Mouse (Mus musculus) heart, embryonic 15.5 days (tissue): ENCODE data around the gene Psmb5. TPM values are rescaled to one million over a fixed set of nuclear protein-coding genes. Genes with fewer than 3 reads are reported as not detected.

Experiments used
- ATAC-seq: fragments of 200-750 bp; cut with Nextera tagmentation; replicated peaks from 2 replicates; pipeline ENCODE4 v1.8.0; 2017; ENCODE audit warnings: low read depth, moderate TSS enrichment; ENCODE audit not compliant: insufficient number of reproducible peaks, insufficient read depth, low FRiP score
- H3K27ac ChIP-seq: fragments of 300-500 bp; sonication (generic); 2 replicates; pipeline ENCODE4 v1.5.1; 2015; ENCODE audit warnings: mild to moderate bottlenecking, inconsistent platforms
- H3K27me3 ChIP-seq: fragments of 300-500 bp; sonication (generic); 2 replicates; pipeline ENCODE4 v1.6.1; 2015; ENCODE audit warnings: inconsistent platforms
- H3K36me3 ChIP-seq: fragments of 300-500 bp; sonication (generic); 2 replicates; pipeline ENCODE4 v1.6.1; 2015; ENCODE audit warnings: mild to moderate bottlenecking, inconsistent platforms
- H3K4me1 ChIP-seq: fragments of 300-500 bp; sonication (generic); replicated peaks from 2 replicates; pipeline ENCODE4 v1.6.1; 2015; ENCODE audit warnings: inconsistent platforms
- H3K4me2 ChIP-seq: fragments of 300-500 bp; sonication (generic); 2 replicates; pipeline ENCODE4 v1.6.1; 2015; ENCODE audit warnings: inconsistent platforms, mild to moderate bottlenecking, moderate library complexity
- H3K4me3 ChIP-seq: fragments of 300-500 bp; sonication (generic); 2 replicates; pipeline ENCODE4 v1.5.1; 2015; ENCODE audit warnings: mild to moderate bottlenecking, inconsistent platforms
- H3K9ac ChIP-seq: fragments of 300-500 bp; sonication (generic); 2 replicates; pipeline ENCODE4 v1.6.1; 2015; ENCODE audit warnings: mild to moderate bottlenecking, inconsistent platforms
- H3K9me3 ChIP-seq: fragments of 300-500 bp; sonication (generic); replicated peaks from 2 replicates; pipeline ENCODE4 v1.6.1; 2016; ENCODE audit warnings: inconsistent platforms
- WGBS: fragments of 180-500 bp; shearing (Covaris S2); methylation state at CpG from one replicate; pipeline ENCODE4 v1.1.7; 2015; ENCODE audit warnings: mixed read lengths; 5-methylcytosine and 5-hydroxymethylcytosine counted together
- microRNA counts: library from miRNA; unstranded; fragments of <30 nt; microRNA quantifications from one replicate; lab custom pipeline; 2016
- microRNA-seq: library from miRNA; unstranded; fragments of <30 nt; microRNA quantifications from one replicate; pipeline ENCODE4, GENCODE M21; 2016
- polyA plus RNA-seq: library from polyadenylated mRNA; unstranded; fragments of >200 nt; fragmentation: Nextera tagmentation; extraction: Ambion mirVana; gene quantifications from 2 replicates; pipeline ENCODE4 v1.2.1, GENCODE M21; 2015

The Psmb5 gene
- polyA plus RNA-seq, 1 experiment from 2014 or later = 294 TPM

DNA sequence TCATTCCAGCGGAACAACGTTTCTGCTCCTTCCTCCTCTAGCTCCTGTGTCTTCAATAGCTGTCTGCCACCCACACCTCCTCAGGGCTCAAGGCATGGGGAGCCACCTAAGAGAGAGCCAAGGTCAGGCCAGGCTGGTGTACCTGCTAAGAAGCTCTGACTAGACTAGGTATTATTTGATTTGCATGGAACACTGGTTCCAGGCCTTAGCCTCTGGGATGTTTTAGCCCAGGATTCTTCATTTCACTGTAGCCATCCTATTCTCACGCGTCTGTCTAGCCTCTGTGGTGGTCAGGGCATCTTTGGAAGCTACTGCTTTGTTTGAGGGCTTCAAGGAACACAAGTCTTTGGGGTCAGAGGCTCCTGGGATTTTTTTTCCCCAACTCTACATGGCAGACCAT is 45.7 kb downstream of the Psmb5 start:
- H3K9ac ChIP-seq = no peak overlapping the region
- H3K4me3 ChIP-seq = no peak overlapping the region
- H3K27ac ChIP-seq = peak overlapping the region; percentile 93
- H3K36me3 ChIP-seq = peaks cover 37% of the 10 kb centered on the region
- peaks cover 59% of the 10 kb centered on the region for H3K4me1 ChIP-seq
- 51% methylated on average over 4 of the region's 4 CpGs for WGBS
- peak overlapping the region; percentile 84 for H3K4me2 ChIP-seq
- no peaks in the 10 kb centered on the region for H3K9me3 ChIP-seq
- ATAC-seq = no peak
- H3K27me3 ChIP-seq = no peaks in the 10 kb centered on the region

GRCm38 (mm10) chr14:54569451-54570392 is 48.1 kb downstream of the Psmb5 start:
- ATAC-seq = no peak
- H3K4me3 ChIP-seq = no peak overlapping the region
- H3K27ac ChIP-seq = peak overlapping the region; percentile 51
- H3K4me2 ChIP-seq = no peak overlapping the region
- no peaks in the 10 kb centered on the region for H3K9me3 ChIP-seq
- H3K36me3 ChIP-seq = peaks cover 39% of the 10 kb centered on the region
- peaks cover 51% of the 10 kb centered on the region for H3K4me1 ChIP-seq
- H3K9ac ChIP-seq = 0 out of 2 replicates have a peak overlapping the region, but pooled peaks have one; percentile 15
- 53% methylated on average over 17 of the region's 17 CpGs for WGBS
- no peaks in the 10 kb centered on the region for H3K27me3 ChIP-seq

- Histone ChIP-seq H3K27me3 (no peaks in the 10 kb centered on the region), H3K9me3 (no peaks in the 10 kb centered on the region), H3K36me3 (peaks cover 39% of the 10 kb centered on the region), H3K9ac (no peak overlapping the region), H3K4me2 (no peak overlapping the region), H3K27ac (peak overlapping the region; percentile 51), H3K4me1 (peaks cover 43% of the 10 kb centered on the region), H3K4me3 (no peak overlapping the region)
- ATAC-seq = no peak
- 68% methylated on average over 15 of the region's 15 CpGs for WGBS
These were observed 49.0 kb downstream of the Psmb5 start for GRCm38 (mm10) chr14:54568694-54569414.

MicroRNA genes within 50 kb of the gene (microRNA counts, 519-probe panel; counts per million panel counts)
- microRNA mmu-miR-686 (lab: Ali Mortazavi, UCI) = not detected

Small RNAs within 50 kb of the gene (microRNA-seq; reads per million reads assigned to microRNA genes)
- gene Mir686 = not detected
- not detected for gene Mir6948

Other genes with a start within 250 kb of the Psmb5 start
- gene Slc7a7, start 200.2 kb downstream of the Psmb5 start, polyA plus RNA-seq = 7.7 and 11.0 TPM in 2 replicates
- 196 and 285 TPM in 2 replicates for gene Mrpl52, start 191.1 kb downstream of the Psmb5 start, polyA plus RNA-seq
- 91.2 and 125 TPM in 2 replicates for gene Mmp14, start 186.4 kb downstream of the Psmb5 start, polyA plus RNA-seq
- 41.9 and 51.6 TPM in 2 replicates for gene Lrp10, start 153.9 kb downstream of the Psmb5 start, polyA plus RNA-seq
- gene Rem2, start 141.9 kb downstream of the Psmb5 start, polyA plus RNA-seq = 1.1 and 1.9 TPM in 2 replicates
- gene Prmt5, start 100.5 kb downstream of the Psmb5 start, polyA plus RNA-seq = 47.4 and 57.4 TPM in 2 replicates
- gene Haus4, start 63.4 kb downstream of the Psmb5 start, polyA plus RNA-seq = 34.0 and 39.8 TPM in 2 replicates
- 23.1 and 35.5 TPM in 2 replicates for gene Ajuba, start 40.5 kb downstream of the Psmb5 start, polyA plus RNA-seq
- gene 4931414P19Rik, start 12.0 kb downstream of the Psmb5 start, polyA plus RNA-seq = 4.8 and 5.0 TPM in 2 replicates
- 1.7 and 17.6 TPM in 2 replicates for gene Psmb11, start 3.4 kb upstream of the Psmb5 start, polyA plus RNA-seq
- gene Gm17606, start 22.9 kb upstream of the Psmb5 start, polyA plus RNA-seq = not detected in 2 replicates
- 1.6 and 2.1 TPM in 2 replicates for gene Cdh24, start 23.3 kb upstream of the Psmb5 start, polyA plus RNA-seq
- 40.7 and 42.3 TPM in 2 replicates for gene 1700123O20Rik, start 68.2 kb upstream of the Psmb5 start, polyA plus RNA-seq
- gene Acin1, start 68.9 kb upstream of the Psmb5 start, polyA plus RNA-seq = 75.5 and 80.1 TPM in 2 replicates
- 0.15 and 0.16 TPM in 2 replicates for gene Gm29776, start 80.8 kb upstream of the Psmb5 start, polyA plus RNA-seq
- gene Cebpe, start 94.2 kb upstream of the Psmb5 start, polyA plus RNA-seq = 0.10 and 0.11 TPM in 2 replicates
- 2.8 and 4.4 TPM in 2 replicates for gene Slc7a8, start 163.9 kb upstream of the Psmb5 start, polyA plus RNA-seq
- not detected in 2 replicates for gene Rnf212b, start 196.1 kb upstream of the Psmb5 start, polyA plus RNA-seq